Mouse (Mus musculus): ENCODE results near the gene Tnrc6b. TPM values are rescaled to one million over a fixed set of nuclear protein-coding genes. Genes with fewer than 3 reads are reported as not detected.
"Not testable (repeated sequence)": the region's sequence is repeated elsewhere in the genome, so short reads cannot be mapped to it uniquely, and the experiment has no call there.

Gene Tnrc6b
- polyA plus RNA-seq, 1 experiment from 2014 or later = 23.9 TPM

- DNase-seq (ENCODE audit: low spot score) = not testable (repeated sequence)
Observed at GRCm38 (mm10) chr15:80735708-80736107, 24.6 kb downstream of the Tnrc6b start.

GRCm38 (mm10) chr15:80736553-80736952, 25.4 kb downstream of the Tnrc6b start:
- DNase-seq (ENCODE audit: low spot score) = peak; percentile 22

- no peak for DNase-seq (ENCODE audit: low spot score)
Observed at GRCm38 (mm10) chr15:80738244-80738643, 27.1 kb downstream of the Tnrc6b start.

GRCm38 (mm10) chr15:80739972-80740371, 28.9 kb downstream of the Tnrc6b start:
- DNase-seq (ENCODE audit: low spot score) = no peak

GRCm38 (mm10) chr15:80741836-80742235, 30.7 kb downstream of the Tnrc6b start:
- DNase-seq (ENCODE audit: low spot score) = peak; percentile 55

GRCm38 (mm10) chr15:80742991-80743474, 31.9 kb downstream of the Tnrc6b start:
- DNase-seq (ENCODE audit: low spot score) = peak; percentile 25

GRCm38 (mm10) chr15:80743606-80744005, 32.5 kb downstream of the Tnrc6b start:
- peak; percentile 80 for DNase-seq (ENCODE audit: low spot score)

GRCm38 (mm10) chr15:80744667-80745422, 33.7 kb downstream of the Tnrc6b start:
- no peak for DNase-seq (ENCODE audit: low spot score)

GRCm38 (mm10) chr15:80748979-80749378, 37.9 kb downstream of the Tnrc6b start:
- no peak for DNase-seq (ENCODE audit: low spot score)

GRCm38 (mm10) chr15:80753351-80753750, 42.2 kb downstream of the Tnrc6b start:
- DNase-seq (ENCODE audit: low spot score) = no peak

- no peak for DNase-seq (ENCODE audit: low spot score)
Observed at GRCm38 (mm10) chr15:80754103-80754502, 43.0 kb downstream of the Tnrc6b start.

GRCm38 (mm10) chr15:80759451-80759850, 48.3 kb downstream of the Tnrc6b start:
- no peak for DNase-seq (ENCODE audit: low spot score)

GRCm38 (mm10) chr15:80760504-80760903, 49.4 kb downstream of the Tnrc6b start:
- no peak for DNase-seq (ENCODE audit: low spot score)

GRCm38 (mm10) chr15:80760935-80761334, 49.8 kb downstream of the Tnrc6b start:
- DNase-seq (ENCODE audit: low spot score) = no peak

- no peak for DNase-seq (ENCODE audit: low spot score)
Observed at GRCm38 (mm10) chr15:80762621-80763020, 51.5 kb downstream of the Tnrc6b start.

- no peak for DNase-seq (ENCODE audit: low spot score)
Observed at GRCm38 (mm10) chr15:80764666-80765065, 53.6 kb downstream of the Tnrc6b start.

- DNase-seq (ENCODE audit: low spot score) = no peak
Observed at GRCm38 (mm10) chr15:80765381-80765780, 54.3 kb downstream of the Tnrc6b start.

- DNase-seq (ENCODE audit: low spot score) = no peak
Observed at GRCm38 (mm10) chr15:80768216-80768615, 57.1 kb downstream of the Tnrc6b start.

GRCm38 (mm10) chr15:80771926-80772441, 60.9 kb downstream of the Tnrc6b start:
- no peak for DNase-seq (ENCODE audit: low spot score)

GRCm38 (mm10) chr15:80774666-80775065, 63.6 kb downstream of the Tnrc6b start:
- DNase-seq (ENCODE audit: low spot score) = no peak

- DNase-seq (ENCODE audit: low spot score) = no peak
Observed at GRCm38 (mm10) chr15:80779006-80779405, 67.9 kb downstream of the Tnrc6b start.

GRCm38 (mm10) chr15:80780154-80780751, 69.1 kb downstream of the Tnrc6b start:
- no peak for DNase-seq (ENCODE audit: low spot score)
